8 mouse cellular contexts compared by ENCODE assay signal in the genomic region with DNA sequence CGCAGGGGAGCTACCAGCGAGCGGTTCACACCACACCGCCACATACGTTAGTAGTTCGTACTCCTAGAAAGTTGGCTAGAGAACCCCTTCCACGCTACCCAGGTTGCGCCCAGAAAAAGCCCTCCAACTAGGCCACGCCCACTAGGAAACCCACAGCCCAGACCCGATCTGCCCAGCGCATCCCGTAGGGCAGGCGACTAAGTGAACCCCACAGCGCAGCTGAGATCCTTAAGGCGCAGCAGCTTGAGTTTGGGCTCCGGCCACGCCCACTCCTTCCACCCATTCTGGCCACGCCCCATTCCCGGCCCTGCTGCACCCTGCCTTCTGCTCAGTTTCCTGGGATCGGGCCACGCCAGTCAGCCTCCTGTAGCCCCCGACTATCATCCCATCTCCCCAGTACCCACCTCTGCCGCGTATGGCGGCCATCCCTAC. TPM values are rescaled to one million over a fixed set of nuclear protein-coding genes. Genes with fewer than 3 reads are reported as not detected.
DNase-seq lines count a peak whose midpoint lies in the region; ATAC-seq and TF ChIP-seq lines count a peak whose summit lies in the region.

No protein-coding gene starts in this region.

- ATAC-seq in intestine, embryonic 14.5 days (replicated peaks; ENCODE audit: low FRiP score, low TSS enrichment, low read depth) = peak; percentile 56
- ATAC-seq in liver, embryonic 16.5 days (ENCODE audit: low read depth) = peak; percentile 9; the same call in 1 of the 2 replicates

- no peak for TF ChIP-seq POLR2A in small intestine, adult 2 months (IDR thresholded peaks at IDR 0.05; ENCODE audit: low read depth, low read length)

- peaks cover 5% of the 10 kb centered on the region; the same call in 1 of the 2 replicates for H3K27me3 ChIP-seq in intestine, embryonic 14.5 days (replicated peaks; ENCODE audit: control insufficient read depth, insufficient read depth, low read length)
- H3K27me3 ChIP-seq in liver, embryonic 16.5 days (ENCODE audit: control insufficient read depth, insufficient read depth, low read depth, low read length) = peaks cover 39% of the 10 kb centered on the region
- no peaks in the 10 kb centered on the region; the same call in 1 of the 2 replicates for H3K27me3 ChIP-seq in small intestine, adult 2 months (ENCODE audit: control insufficient read depth, insufficient read depth, low read length)

- intact Hi-C loops in left cerebral cortex, adult 2 months (cut with DNase I) = loop anchor here (1.0 kb wide), 1 partner anchor 18 kb away; no protein-coding TSS in a partner anchor

- no peaks in the 10 kb centered on the region for H3K9me3 ChIP-seq in intestine, embryonic 14.5 days (ENCODE audit: control insufficient read depth, low read length)
- no peaks in the 10 kb centered on the region for H3K9me3 ChIP-seq in liver, embryonic 16.5 days (replicated peaks; ENCODE audit: control insufficient read depth, low read length)

- H3K36me3 ChIP-seq in intestine, embryonic 14.5 days (ENCODE audit: control insufficient read depth, insufficient read depth, low read length) = peaks cover 14% of the 10 kb centered on the region
- H3K36me3 ChIP-seq in liver, embryonic 16.5 days (ENCODE audit: control insufficient read depth, insufficient read depth) = no peaks in the 10 kb centered on the region
- H3K36me3 ChIP-seq in small intestine, adult 2 months (ENCODE audit: control insufficient read depth, insufficient read depth, low read length) = 0 out of 2 replicates have a peak, but pooled peaks cover 2% of the 10 kb centered on the region

- H3K27ac ChIP-seq in left cerebral cortex, adult 2 months = no peak overlapping the region
- H3K27ac ChIP-seq in intestine, embryonic 14.5 days (ENCODE audit: low read depth) = no peak overlapping the region; the same call in 1 of the 2 replicates
- H3K27ac ChIP-seq in liver, embryonic 16.5 days (ENCODE audit: low read length) = no peak overlapping the region; the same call in 1 of the 2 replicates
- H3K27ac ChIP-seq in small intestine, adult 2 months (ENCODE audit: insufficient read depth, low read depth, low read length) = no peak overlapping the region

- peak overlapping the region; percentile 38 for H3K4me3 ChIP-seq in left cerebral cortex, adult 2 months
- peak overlapping the region; percentile 51 for H3K4me3 ChIP-seq in intestine, embryonic 14.5 days (ENCODE audit: low read depth, low read length)
- peak overlapping the region; percentile 53 for H3K4me3 ChIP-seq in liver, embryonic 16.5 days (ENCODE audit: low read depth, low read length)
- peak overlapping the region; percentile 62 for H3K4me3 ChIP-seq in small intestine, adult 2 months (ENCODE audit: low read depth, low read length)

- TF ChIP-seq CTCF in left cerebral cortex, adult 2 months (IDR thresholded peaks at IDR 0.05) = no peak
- TF ChIP-seq CTCF in small intestine, adult 2 months (IDR thresholded peaks at IDR 0.05; ENCODE audit: extremely low read depth, insufficient read length, insufficient replicate concordance, low read depth, low read length) = no peak

- 4% methylated on average over 25 of the region's 25 CpGs for WGBS in intestine, embryonic 14.5 days
- 5% methylated on average over 25 of the region's 25 CpGs for WGBS in liver, embryonic 16.5 days (ENCODE audit: insufficient replicate concordance)
- 3% methylated on average over 25 of the region's 25 CpGs for WGBS in small intestine, adult 2 months

- DNase-seq in left cerebral cortex, adult 2 months (ENCODE audit: extremely low spot score in 1 of 2, low spot score in 2 of 2) = no peak
- no peak for DNase-seq in left cerebral cortex, adult 18-20 months (ENCODE audit: low spot score in 2 of 2)
- DNase-seq in cerebellum, adult 11-12 months = peak; percentile 71
- DNase-seq in gastrocnemius, postnatal 10 days = peak; percentile 38
- DNase-seq in intestine, embryonic 14.5 days (ENCODE audit: low spot score) = no peak
- no peak for DNase-seq in frontal cortex, adult 2 months (ENCODE audit: extremely low spot score in 1 of 2, low spot score in 1 of 2)

- peaks cover 26% of the 10 kb centered on the region for H3K4me1 ChIP-seq in intestine, embryonic 14.5 days (replicated peaks; ENCODE audit: control insufficient read depth, insufficient read depth, low read length)
- peaks cover 32% of the 10 kb centered on the region for H3K4me1 ChIP-seq in liver, embryonic 16.5 days (ENCODE audit: control insufficient read depth, low read depth, low read length)
- peaks cover 19% of the 10 kb centered on the region for H3K4me1 ChIP-seq in small intestine, adult 2 months (ENCODE audit: control insufficient read depth, insufficient read depth, insufficient read length, low read length)

- H3K9ac ChIP-seq in intestine, embryonic 14.5 days (ENCODE audit: low read length) = peak overlapping the region; percentile 66
- 0 out of 2 replicates have a peak overlapping the region, but pooled peaks have one; percentile 9 for H3K9ac ChIP-seq in liver, embryonic 16.5 days (ENCODE audit: low read depth, low read length)

- peak overlapping the region; percentile 96 for H3K4me2 ChIP-seq in intestine, embryonic 14.5 days (ENCODE audit: low read length)
- peak overlapping the region; percentile 87 for H3K4me2 ChIP-seq in liver, embryonic 16.5 days (ENCODE audit: low read depth, low read length)

RNA-seq across cellular contexts. Expression of gene Colgalt1, which starts 19.0 kb away (rescaled TPM):
- 10 to 100 TPM; 47.2 to 50.9 TPM for total RNA-seq in left cerebral cortex, adult 2 months (2021)
- total RNA-seq in left cerebral cortex, adult 18-20 months (2021) = 10 to 100 TPM; 46.9 to 49.8 TPM
- 10 to 100 TPM; 43.3 to 56.1 TPM for total RNA-seq in gastrocnemius, postnatal 10 days (2021)
- 84.4 and 85.3 TPM in 2 replicates for polyA plus RNA-seq in intestine, embryonic 14.5 days (2014; fragmentation: Nextera tagmentation; extraction: Ambion mirVana)
- 18.5 and 22.5 TPM in 2 replicates for polyA plus RNA-seq in liver, embryonic 16.5 days (2015; fragmentation: Nextera tagmentation; extraction: Ambion mirVana)
- 52.4 and 59.8 TPM in 2 replicates for polyA plus RNA-seq in small intestine, adult 2 months (2012; rRNA removed)
- 99.4 and 104 TPM in 2 replicates for polyA plus RNA-seq in frontal cortex, adult 2 months (2012; rRNA removed)

RNA-seq across cellular contexts. Expression of gene Fam129c, which starts 32.3 kb away (rescaled TPM):
- total RNA-seq in left cerebral cortex, adult 2 months (2021) = 1 to 10 TPM; 3.1 to 4.0 TPM
- 1 to 10 TPM; 1.9 to 4.8 TPM for total RNA-seq in left cerebral cortex, adult 18-20 months (2021)
- total RNA-seq in gastrocnemius, postnatal 10 days (2021) = 1 to 10 TPM in 1 of 2 experiments, under 1 TPM in 1; 0.40 to 3.3 TPM
- polyA plus RNA-seq in intestine, embryonic 14.5 days (2014; fragmentation: Nextera tagmentation; extraction: Ambion mirVana) = 3.1 and 4.9 TPM in 2 replicates
- 1.6 and 2.1 TPM in 2 replicates for polyA plus RNA-seq in liver, embryonic 16.5 days (2015; fragmentation: Nextera tagmentation; extraction: Ambion mirVana)
- 1.7 and 4.5 TPM in 2 replicates for polyA plus RNA-seq in small intestine, adult 2 months (2012; rRNA removed)
- polyA plus RNA-seq in frontal cortex, adult 2 months (2012; rRNA removed) = 4.3 and 4.5 TPM in 2 replicates

RNA-seq across cellular contexts. Expression of gene Pgls, which starts 37.8 kb away (rescaled TPM):
- total RNA-seq in left cerebral cortex, adult 2 months (2021) = 10 to 100 TPM; 29.1 to 33.0 TPM
- 10 to 100 TPM; 31.1 to 31.3 TPM for total RNA-seq in left cerebral cortex, adult 18-20 months (2021)
- 10 to 100 TPM; 49.3 to 54.5 TPM for total RNA-seq in gastrocnemius, postnatal 10 days (2021)
- 273 and 286 TPM in 2 replicates for polyA plus RNA-seq in intestine, embryonic 14.5 days (2014; fragmentation: Nextera tagmentation; extraction: Ambion mirVana)
- polyA plus RNA-seq in liver, embryonic 16.5 days (2015; fragmentation: Nextera tagmentation; extraction: Ambion mirVana) = 81.3 and 93.9 TPM in 2 replicates
- polyA plus RNA-seq in small intestine, adult 2 months (2012; rRNA removed) = 174 and 266 TPM in 2 replicates
- polyA plus RNA-seq in frontal cortex, adult 2 months (2012; rRNA removed) = 45.6 and 51.6 TPM in 2 replicates

RNA-seq across cellular contexts. Expression of gene Unc13a, which starts 41.8 kb away (rescaled TPM):
- 100 to 1,000 TPM; 313 to 351 TPM for total RNA-seq in left cerebral cortex, adult 2 months (2021)
- 100 to 1,000 TPM; 267 to 296 TPM for total RNA-seq in left cerebral cortex, adult 18-20 months (2021)
- total RNA-seq in gastrocnemius, postnatal 10 days (2021) = under 1 TPM; 0.38 to 0.45 TPM
- 1.6 and 2.4 TPM in 2 replicates for polyA plus RNA-seq in intestine, embryonic 14.5 days (2014; fragmentation: Nextera tagmentation; extraction: Ambion mirVana)
- polyA plus RNA-seq in liver, embryonic 16.5 days (2015; fragmentation: Nextera tagmentation; extraction: Ambion mirVana) = 0.15 and 0.20 TPM in 2 replicates
- 1.6 TPM in 2 replicates for polyA plus RNA-seq in small intestine, adult 2 months (2012; rRNA removed)
- 172 and 176 TPM in 2 replicates for polyA plus RNA-seq in frontal cortex, adult 2 months (2012; rRNA removed)

RNA-seq across cellular contexts. Expression of gene Jak3, which starts 46.3 kb away (rescaled TPM):
- 1 to 10 TPM; 5.5 to 5.8 TPM for total RNA-seq in left cerebral cortex, adult 2 months (2021)
- total RNA-seq in left cerebral cortex, adult 18-20 months (2021) = 1 to 10 TPM; 4.8 to 5.0 TPM
- total RNA-seq in gastrocnemius, postnatal 10 days (2021) = 1 to 10 TPM; 3.9 to 5.8 TPM
- 4.1 and 4.5 TPM in 2 replicates for polyA plus RNA-seq in intestine, embryonic 14.5 days (2014; fragmentation: Nextera tagmentation; extraction: Ambion mirVana)
- polyA plus RNA-seq in liver, embryonic 16.5 days (2015; fragmentation: Nextera tagmentation; extraction: Ambion mirVana) = 5.7 and 6.3 TPM in 2 replicates
- polyA plus RNA-seq in small intestine, adult 2 months (2012; rRNA removed) = 14.3 and 20.3 TPM in 2 replicates
- polyA plus RNA-seq in frontal cortex, adult 2 months (2012; rRNA removed) = 5.6 and 5.7 TPM in 2 replicates

Comparison
In these comparisons a context has a peak if more than half of its experiments do, and no peak if none do; other contexts are left out.
1. DNase-seq: peak in cerebellum, adult 11-12 months (single experiment) and gastrocnemius, postnatal 10 days (single experiment); none in left cerebral cortex, adult 2 months (0 of 2), left cerebral cortex, adult 18-20 months (0 of 2), intestine, embryonic 14.5 days (single experiment) and frontal cortex, adult 2 months (0 of 2).
2. Peak in every context shown above with its lines, with median percentiles within 50 percentile points of each other: H3K4me3 ChIP-seq.